Mouse (Mus musculus) adrenal gland, postnatal 14 days (tissue): ENCODE data around the gene Mansc4. TPM values are rescaled to one million over a fixed set of nuclear protein-coding genes. Genes with fewer than 3 reads are reported as not detected.
A peak's percentile ranks its signal among the peaks of the same experiment; 100 is the strongest.

ENCODE experiments used
- DNase-seq: peaks from one replicate; pipeline ENCODE4 v3.0.0; 2021; ENCODE audit warnings: mixed read lengths
- long read RNA-seq, 2 experiments: library from polyadenylated mRNA; stranded (forward); transcript quantifications; one replicate each; pipeline ENCODE4 v2.0.0; 2021
- total RNA-seq: library from RNA; stranded (reverse); gene quantifications from 2 replicates; pipeline ENCODE4 v1.2.3, GENCODE M21; 2021

Mansc4 gene
- 0.52 TPM in 1 of 2 replicates, not detected in the other for total RNA-seq
- long read RNA-seq, experiment 1, result 0 reads
- long read RNA-seq, experiment 2, result 0 reads

DNA sequence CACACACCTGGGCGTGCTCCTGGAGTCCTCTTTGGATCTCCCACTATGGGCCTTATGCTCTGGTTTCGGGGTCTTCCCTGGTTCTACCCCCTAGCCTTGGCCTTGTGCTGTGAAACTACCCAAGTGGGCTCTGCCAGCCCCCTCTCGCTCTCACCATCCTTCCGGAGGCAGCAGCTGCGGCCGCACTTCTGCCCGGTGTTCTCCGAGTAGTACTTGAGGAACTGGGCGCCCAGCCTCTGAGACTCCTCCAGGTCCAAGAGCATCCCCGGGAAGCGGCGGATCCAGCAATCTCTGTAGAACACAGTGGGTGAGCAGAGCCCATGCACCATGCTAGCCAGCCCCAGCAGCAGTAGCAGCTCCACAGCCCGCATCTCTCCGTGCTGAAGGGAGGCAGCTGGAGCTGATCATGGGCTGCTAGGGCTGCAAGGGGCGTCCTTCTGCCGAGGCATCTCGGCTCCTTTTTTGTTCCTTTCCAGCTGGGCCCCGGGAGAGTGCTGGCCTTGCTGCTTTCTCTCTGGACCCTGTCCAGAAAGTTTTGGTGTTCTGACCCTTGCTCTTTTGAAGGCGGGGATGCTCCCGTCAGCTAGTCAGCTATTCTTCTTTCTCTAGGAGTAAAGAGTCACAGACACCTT is at the start of gene Mansc4:
Gene Mansc4, minus strand, starts transcription at position 439 of the 632 bp plus-strand sequence.
- DNase-seq, result peak; percentile 50

DNA sequence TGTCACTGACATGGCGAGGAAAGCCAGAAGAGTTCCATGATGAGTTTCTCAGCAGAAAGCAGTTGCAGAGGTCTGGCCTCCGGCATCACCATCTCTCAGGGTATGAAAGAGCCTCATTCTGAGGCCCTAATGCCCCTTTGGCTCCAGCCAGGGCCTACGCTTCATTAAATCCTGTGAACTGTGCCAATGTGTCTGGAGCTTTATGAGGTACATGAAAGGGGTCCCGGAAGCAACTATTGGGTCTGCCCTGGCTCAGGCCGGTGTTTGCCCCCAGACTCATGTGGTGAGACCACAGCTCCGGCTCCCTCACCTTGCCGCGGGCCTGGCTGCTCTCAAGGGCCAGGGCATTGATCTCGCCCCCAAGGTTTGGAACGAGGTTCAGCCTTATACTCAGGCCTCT is 40.4 kb upstream of the Mansc4 start:
- DNase-seq, result no peak

DNA sequence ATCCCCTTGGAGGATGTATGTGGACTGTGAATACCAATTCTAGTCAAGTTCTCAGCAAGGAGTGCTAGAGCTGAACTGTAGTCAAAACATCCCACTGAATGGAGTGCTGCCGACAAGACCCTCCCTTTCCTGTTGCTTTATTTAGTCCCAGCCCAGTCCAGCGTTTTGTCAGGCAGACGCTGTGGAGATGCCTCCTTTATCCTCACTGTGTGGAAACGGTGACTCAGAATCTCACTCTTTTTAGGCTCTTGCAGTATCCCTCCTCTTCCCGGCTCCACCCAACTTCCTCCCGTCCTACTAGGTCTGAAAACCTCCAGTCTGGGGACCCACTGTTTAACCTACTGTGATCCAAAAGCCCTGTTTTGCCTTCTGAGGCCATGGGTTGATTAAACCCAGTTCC is 34.5 kb upstream of the Mansc4 start:
- no peak for DNase-seq

DNA sequence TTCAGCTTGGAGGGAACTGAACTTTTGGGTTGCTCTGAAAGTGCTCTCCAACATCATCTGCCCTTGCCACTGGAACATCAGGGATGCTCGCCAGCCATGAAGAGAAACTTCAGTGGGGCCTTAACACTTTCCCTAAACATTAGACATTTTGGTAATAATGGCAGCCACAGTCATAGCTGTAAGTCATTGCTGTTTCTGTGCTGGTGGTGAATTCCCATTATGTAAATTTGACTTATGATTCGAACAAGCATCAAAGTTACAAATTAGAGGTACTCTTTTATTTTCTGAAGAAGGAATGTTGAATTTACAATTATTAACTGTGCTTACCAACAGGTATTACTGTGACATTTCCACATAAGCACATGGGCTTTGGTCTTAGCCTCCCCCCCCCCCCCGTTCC is 31.4 kb upstream of the Mansc4 start:
- no peak for DNase-seq

DNA sequence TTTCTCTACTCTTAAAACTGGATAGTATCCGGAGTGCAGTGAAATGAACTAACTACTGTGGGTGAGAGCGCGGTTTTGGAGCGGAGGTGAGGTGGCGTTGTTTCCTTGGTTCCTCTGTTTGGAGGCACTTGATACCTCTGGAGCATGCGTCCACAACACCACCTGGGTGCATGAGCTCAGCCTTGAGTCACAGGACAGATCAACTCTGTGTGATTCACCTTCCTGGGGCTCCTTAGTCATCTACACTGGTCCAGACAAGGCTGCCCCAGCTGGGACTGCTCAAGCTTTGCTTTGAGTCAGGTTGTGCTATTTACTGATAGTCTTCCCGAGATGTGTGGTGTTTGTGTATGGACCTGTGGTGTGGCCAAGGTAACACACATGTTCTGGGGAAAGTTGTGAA is 30.9 kb upstream of the Mansc4 start:
- no peak for DNase-seq

DNA sequence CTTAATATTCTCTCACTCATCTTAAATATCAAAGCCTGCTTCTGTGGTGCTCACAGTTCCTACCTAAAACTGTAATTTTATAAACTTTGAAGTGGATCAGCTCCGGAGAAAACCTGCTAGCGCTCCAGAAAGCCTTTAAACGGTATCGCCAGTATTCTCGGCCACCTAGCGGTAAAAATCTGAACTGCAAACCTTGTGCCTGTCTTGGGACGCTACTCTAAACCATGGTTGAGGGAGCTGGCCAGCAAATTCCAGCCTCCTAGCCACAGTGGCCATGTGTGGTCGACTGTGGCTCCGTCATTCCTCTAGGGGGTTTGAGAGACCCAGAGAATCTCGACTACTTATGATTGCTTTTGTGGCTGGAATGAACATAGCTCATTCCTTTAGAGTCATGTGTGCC is 29.7 kb upstream of the Mansc4 start:
- DNase-seq, result peak; percentile 89

DNA sequence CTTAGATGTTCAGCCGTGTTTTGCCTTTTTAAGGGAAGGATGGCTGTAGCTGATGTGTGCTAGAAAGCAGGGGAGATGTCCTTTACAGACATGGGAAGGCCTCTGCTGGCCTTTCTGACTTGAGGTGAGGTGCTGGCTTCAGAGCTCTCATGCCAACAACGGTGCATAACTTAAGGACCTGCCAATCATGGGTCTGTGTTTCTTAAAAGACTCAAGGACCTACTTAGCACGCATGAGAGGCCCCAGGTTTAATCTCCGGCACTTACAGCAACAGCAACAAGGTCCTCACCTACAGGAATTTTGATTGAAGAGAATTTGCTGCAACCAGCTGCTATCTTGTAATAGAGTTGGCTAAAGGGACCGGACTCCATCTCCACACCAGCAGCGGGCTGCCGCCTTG is 22.5 kb upstream of the Mansc4 start:
- no peak for DNase-seq

DNA sequence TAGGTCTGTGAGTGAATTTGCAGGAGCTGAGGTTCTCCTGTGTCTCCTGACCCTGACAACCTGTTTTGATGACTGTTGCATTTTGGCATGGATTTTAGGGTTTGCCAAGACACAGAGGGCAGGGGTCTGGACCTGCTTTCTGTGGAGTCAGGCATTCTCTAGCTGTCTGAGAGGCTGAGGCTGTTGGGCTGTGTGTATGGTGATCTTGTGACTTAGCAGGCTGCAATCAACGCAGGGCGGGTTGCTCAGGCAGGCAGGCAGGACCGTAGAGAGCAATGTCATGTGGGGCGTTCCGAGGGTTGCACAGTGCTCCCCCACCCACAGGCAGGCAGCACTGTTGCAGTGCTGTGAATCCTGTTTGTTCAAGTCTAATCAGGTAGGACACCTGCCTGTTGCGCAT is 19.9 kb upstream of the Mansc4 start:
- no peak for DNase-seq

DNA sequence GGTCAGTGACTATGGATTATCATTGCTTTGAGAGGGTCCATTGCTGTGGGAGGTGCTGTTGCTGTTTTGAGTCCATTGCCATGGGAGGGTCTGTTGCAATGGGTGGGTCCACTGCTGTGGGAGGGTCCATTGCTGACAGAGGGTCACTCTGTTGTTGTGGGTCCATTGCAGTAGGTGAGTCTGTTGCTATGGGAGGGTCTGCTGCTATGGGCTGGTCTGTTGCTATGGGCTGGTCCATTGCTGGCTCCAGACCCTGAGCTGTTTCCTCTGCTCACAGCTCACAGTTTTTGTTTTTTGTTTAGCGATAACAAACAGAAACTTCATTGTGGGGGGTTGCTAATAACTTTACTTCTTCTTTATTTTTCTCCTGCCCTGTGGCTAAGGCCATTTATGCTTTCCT is 18.7 kb upstream of the Mansc4 start:
- no peak for DNase-seq

DNA sequence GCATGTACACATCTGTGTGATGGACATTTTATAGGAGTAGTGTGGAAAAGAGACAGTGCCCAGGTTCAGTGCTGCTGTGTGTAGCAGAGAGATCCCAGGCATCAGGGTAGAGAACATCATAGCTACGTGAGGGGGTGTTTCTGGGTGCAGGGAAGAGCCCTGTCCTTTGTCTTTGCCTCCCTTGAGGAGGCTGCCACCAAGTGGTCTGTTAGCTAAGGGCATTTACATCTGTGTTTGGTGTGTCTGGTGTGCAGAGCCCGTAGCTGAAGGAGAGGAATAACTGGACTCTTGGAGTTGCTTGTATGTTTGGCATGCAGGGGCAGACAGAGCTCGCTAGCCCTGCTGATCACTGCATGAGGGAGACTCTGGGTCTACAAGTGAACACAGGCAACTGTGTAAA is 15.5 kb upstream of the Mansc4 start:
- no peak for DNase-seq

DNA sequence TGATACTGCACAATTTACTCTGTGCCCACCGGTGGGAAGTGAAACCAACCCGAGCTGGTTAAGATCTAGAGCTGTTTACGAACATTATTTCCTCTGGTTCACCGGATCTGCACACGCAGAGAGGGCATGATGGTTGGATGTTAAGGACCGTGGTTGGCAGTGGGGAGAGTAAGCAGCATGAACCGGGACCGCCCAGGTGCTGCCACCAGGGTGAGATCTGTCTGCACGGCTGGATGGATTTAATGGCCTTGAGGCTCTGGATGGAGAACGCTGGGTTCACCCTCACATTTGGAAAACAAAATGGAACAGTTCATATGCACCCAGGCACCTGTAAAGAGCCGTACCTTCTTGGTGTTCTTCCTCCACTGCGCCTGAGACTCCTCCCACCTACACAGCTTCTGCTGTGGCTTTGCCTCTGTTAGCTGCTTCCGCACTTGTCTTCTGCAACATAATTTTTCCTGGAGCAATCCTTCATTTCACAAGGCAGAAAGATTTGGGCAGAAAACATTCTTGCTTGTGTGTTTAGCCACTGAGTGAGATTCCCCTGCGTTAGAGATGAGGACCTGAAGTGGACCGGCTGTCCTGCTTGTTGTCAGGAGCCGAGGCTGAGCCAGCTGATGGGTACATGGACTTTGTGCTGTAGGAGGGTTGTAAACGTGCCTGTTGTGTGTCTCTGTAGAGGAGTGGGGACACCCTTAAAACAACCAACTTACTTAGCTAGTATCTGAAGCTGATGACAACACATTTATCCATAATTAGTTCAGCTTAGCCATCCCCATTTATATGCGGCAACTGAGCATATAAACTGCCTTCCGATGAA is 12.8 kb upstream of the Mansc4 start:
- no peak for DNase-seq

DNA sequence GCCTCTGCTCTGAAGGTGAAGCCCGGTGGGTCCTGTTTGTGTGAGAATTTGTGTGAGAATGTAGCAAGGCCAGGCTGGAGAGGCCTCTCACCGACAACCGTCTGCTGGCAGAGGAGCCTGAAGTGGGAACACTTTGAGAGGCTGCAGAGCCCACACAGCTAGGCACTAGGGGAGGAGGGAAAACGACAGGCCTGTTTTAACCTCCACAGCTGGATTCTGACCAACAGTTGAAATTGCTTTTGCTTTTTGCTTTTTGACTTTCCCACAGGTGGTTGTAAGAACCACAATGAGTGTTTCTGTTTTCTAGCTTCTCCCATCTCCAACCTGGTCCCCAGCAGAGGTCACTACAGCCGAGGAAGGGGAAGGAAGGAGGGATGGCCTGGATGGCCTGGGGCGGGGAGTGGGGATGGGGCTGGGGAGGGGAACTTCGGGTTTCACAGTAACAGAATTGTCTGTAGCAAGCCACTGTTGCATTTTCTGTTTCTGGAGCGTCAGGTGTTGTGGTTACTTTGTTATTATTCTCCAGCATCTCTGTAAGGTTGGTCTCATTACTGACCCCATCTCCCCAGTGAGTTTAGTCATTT is 10.6 kb upstream of the Mansc4 start:
- DNase-seq, result no peak

DNA sequence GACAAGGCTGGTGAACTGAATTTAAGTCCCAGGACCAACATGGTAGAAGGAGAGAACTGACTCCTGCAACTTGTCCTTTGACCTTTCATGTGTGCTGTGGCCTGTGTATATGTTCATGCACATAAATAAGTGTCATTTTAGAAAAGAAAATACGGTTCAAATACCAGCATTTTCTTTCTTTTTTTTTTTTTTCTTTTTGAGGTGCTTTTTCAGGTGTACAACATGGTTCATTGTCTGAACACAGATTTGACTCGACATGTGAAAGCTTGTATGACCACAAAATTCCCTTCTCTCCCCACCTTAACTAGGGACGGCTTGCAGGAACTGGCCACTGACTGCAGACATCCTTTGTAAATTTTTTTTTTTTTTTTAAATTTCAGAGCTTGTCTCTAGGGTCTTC is 10.1 kb upstream of the Mansc4 start:
- DNase-seq, result no peak

DNA sequence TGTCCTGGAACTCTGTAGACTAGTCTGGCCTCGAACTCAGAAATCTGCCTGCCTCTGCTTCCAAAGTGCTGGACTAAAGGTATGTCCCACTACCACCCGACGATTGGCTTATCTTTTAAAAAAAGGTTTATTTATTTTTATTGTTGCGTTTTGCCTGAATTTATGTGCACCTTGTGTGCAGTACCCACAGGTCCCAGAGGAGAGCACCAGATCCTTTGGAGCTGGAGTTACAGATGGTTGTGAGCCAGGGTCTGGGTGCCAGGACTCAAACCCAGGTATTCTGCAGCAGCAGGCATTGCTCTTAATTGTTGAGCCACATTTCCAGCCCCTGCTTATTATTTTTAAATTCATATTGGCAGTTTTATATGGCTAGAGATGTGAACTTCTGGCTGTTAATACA is 9.3 kb upstream of the Mansc4 start:
- no peak for DNase-seq

DNA sequence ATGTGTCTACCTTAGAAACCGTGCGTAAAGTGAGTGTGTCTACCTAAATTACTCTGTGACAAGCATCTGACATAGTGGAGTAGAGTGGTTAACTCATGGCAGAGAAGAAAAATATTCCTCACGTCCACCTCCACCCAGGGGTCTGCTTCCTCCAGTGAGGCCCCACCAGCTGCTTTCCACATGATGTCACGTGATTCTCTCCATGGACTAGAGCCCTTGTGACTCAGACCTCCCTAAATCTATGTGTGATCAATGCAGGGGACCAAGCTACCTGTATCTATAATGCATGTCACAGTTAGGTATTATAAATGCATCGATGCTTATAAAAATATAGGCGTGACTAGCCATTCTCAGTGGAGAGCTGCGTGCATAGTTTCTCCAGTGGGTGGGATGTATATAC is 7.9 kb upstream of the Mansc4 start:
- no peak for DNase-seq

DNA sequence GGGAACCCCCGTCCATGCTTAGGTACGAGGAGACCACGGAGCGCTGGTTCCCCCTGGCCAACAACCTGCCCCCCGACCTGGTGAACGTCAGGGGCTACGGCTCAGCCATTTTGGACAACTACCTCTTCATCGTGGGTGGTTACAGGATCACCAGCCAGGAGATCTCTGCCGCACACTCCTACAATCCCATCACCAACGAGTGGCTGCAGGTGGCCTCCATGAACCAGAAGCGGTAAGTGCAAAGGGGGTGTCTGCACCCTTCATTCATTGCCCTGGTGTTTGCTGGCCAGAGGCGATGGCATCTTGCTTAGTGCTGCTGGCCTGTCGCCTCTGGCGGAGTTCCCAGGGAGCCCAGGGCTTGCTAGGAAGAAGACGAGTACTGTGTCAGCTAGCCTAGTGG is 5.3 kb upstream of the Mansc4 start:
- peak; percentile 79 for DNase-seq

DNA sequence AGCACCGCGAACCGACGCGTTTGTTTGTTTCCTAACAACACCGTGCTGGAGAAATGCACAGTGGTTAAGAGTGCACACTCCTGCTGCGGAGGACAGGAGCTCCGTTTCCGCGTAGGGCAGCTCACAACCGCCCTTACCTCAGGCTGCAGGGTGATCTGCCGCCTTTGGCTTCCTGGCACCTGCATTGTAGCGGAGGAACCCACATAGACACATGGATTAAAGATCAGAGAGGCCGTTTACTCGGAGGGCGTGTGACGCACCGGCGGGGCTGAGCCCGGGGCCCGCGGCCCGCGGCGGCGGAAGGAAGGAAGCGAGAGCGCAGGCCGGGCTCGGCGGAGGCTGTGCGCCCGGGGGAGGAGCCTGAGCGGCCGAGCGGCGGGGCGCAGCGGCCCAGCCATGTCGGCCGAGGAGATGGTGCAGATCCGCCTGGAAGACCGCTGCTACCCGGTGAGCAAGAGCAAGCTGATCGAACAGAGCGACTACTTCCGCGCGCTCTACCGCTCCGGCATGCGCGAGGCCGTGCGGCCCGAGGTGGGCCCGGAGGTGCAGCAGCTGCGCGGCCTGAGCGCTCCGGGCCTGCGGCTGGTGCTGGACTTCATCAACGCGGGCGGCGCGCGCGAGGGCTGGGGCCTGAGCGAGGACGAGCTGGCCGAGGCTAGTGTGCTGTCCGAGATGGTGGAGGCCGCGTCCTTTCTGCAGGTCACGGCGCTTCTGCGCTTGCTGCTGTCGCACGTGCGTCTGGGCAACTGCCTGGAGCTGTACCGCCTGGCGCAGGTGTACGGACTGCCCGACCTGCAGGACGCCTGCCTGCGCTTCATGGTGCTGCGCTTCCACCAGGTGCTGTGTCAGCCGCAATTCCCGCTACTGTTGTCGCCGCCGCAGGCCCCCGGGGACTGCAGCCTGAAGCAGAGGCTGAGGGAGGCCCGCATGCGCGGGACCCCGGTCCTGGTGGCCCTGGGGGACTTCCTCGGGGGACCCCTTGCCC is 4.6 kb upstream of the Mansc4 start, which contains the start of gene Klhl42:
Gene Klhl42, plus strand, starts transcription at position 244 of the 985 bp plus-strand sequence.
- peak; percentile 90 for DNase-seq

DNA sequence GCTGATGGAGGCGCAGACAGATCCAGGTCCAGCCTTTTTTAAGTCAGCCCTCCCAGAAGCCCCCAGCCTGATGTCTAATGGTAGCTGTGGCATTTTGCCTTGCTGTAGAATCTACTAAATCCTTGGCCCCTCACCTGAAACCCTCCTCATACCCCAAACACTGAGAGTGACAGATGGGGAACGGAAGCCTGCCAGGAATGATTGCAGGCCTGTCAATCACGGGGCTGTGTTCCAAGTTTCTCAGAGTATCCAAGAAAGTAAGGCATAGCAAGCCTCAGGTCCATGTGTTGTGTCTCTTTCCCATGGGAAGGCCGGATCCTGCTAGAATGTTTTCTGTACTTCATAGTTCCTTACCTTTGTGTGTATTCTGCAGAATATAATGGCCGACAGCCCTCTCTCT is 3.4 kb upstream of the Mansc4 start:
- no peak for DNase-seq

DNA sequence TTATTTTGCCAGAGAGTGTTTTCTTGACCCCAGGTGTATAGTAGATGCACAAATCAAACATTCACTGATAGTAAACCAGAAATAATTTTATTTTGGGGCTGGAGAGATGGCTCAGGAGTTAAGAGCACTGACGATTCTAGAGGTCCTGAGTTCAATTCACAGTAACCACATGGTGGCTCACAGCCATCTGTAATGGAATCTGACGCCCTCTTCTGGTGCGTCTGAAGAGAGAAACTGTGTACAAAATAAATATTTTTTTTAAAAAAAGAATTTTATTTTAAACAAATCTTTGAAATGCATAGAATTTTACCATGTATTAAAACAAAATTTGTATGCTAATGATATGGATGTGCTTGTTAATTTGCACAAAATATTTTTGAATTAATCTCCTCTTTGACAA is 1.7 kb upstream of the Mansc4 start:
- DNase-seq, result no peak

DNA sequence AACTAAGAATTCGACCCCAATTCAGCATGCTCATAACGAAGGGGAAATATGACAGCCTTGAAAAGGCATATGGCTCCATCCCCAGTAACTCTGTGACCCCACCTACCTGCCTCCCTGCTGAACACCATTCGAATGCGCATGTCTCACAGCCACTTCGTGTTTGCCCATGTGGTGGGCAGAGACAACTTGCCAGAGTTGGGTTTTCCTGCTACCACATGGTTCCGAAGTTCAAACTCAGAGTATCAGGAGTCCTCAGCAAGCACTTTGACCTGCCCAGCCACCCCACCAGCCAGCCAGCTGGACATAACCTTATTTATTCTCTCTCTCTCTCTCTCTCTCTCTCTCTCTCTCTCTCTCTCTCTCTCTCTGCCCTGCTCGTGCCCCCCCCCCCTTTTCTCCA is 904 bp upstream of the Mansc4 start:
- DNase-seq, result no peak

DNA sequence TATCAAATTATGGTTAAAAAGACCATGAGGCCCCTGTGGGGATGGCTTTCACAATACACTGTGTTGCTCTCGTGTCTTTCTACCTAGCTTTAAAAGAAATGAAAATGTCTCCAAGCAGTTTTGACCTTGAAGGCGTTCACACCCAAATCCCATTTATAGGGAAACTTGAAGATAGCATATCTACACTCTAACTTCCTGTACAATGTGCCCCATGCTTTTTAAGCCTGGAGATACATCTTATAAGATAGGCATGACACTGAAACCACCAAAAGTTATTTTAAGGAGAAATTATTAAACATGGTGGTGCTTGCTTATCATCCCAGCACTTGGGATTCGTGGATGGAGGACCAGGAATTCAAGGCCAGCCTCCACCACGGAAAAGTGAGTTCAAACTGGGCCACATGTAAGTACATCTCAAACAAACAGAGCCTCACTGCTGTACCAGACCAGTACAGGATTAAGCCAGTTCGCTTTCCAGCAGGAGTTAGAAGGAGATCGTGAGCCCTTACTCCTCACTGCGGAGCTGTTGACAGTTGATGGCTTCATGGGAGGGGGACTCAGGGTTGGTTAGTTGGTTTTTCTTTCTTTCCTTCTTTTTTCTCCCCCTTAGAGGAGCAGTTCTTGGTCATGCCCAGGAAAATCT is 1.3 kb downstream of the Mansc4 start:
- DNase-seq, result no peak

DNA sequence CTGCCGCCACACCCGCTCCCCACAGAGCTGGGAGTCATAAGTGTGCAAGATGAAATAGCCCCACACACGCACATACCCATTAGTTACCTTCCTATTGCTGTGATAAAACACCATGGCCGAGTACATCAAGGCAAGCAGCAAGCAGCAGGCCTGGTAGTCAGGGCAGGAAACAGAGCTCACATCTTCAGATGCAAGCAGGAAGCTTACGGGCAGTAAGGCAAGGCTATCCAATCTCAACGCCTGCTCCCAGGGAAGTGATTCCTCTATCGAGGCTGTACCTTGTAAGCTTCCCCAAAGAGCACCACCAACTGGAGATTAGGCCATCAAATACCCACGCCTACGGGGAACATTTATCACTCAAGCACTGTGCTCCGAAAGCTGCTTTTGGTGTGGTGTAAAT is 6.9 kb downstream of the Mansc4 start:
- no peak for DNase-seq
